Mouse (Mus musculus): ENCODE measurements around the gene Phf14. TPM values are rescaled to one million over a fixed set of nuclear protein-coding genes. Genes with fewer than 3 reads are reported as not detected.

Gene Phf14
- polyA plus RNA-seq, 1 experiment from 2014 or later: 43.3 TPM

DNA sequence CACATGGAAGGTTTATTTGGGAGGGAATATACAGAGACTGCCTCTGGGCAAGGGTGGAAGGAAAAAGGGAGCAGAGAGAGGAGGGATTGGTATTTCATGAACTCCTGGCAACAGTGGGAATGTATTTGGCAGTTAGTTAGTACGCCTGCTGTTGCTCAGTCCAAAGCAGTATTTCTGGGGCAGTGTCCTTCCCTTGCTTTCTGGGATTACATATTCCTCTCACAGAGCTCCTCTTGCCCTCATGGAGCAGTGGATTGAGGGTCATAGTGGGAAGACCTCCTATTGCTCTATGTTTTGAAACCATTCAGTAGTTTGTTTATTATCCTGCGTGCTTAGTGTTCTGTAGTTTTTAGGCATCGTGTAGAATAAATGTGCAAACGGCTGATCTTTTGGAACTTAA is 34.5 kb downstream of the Phf14 start:
- POLR2A ChIA-PET: no interaction called here
- DNase-seq (ENCODE audit: low read depth, low spot score) (no peak), ATAC-seq (no peak)
- no peaks in the 10 kb centered on the region for H3K27me3 ChIP-seq
- CTCF ChIA-PET: no interaction called here
- in situ Hi-C loops (cut with MboI; ENCODE audit: low pct_unique_long_range_greater_than_20kb): no loop called here
- TF ChIP-seq CTCF (IDR thresholded peaks at IDR 0.05): no peak

DNA sequence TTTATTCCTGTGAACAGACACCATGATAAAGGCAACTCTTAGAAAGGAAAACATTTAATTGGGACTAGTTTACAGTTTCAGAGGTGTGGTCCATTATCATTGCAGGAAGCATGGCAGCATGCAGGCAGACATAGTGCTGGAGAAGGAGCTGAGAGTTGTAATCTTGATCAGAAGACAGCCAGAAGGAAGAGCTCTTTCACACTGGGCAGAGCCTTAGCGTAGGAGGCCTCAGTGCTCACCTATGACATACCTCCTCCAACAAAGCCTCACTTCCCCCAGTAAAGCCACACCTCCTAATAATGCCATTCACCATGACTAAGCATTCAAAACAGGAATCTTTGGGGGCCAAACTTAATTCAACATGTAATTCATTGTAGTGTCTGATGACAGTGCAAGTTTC is 40.5 kb downstream of the Phf14 start:
- POLR2A ChIA-PET: no interaction called here

DNA sequence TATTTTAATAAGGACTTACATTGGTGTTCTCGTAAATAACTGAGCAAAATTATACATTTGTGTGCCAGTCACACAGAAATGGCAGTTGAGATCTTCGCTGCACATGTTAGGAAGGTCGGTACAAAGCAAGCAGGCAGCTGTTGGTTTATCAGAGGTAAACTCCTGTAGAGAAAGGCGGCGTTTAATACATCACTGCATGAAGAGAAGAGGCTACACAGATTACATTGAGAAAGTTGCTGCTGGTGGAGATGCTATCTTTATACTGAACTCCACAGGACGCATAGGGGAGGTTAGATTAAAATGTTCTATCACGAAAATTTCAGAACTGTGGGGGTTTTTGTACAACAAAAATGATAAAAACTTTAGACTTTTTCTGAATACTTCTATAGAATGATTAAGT is 52.6 kb downstream of the Phf14 start:
- ChIA-PET POLR2A (no interaction called here), CTCF (interaction anchor here (1.3 kb wide), 1 partner anchor 15 kb away, joined by 3 read pairs; no protein-coding TSS in a partner anchor)
- ATAC-seq: no peak
- no peak for DNase-seq (ENCODE audit: low read depth, low spot score)
- no peaks in the 10 kb centered on the region for H3K27me3 ChIP-seq
- in situ Hi-C loops (cut with MboI; ENCODE audit: low pct_unique_long_range_greater_than_20kb): no loop called here
- no peak for TF ChIP-seq CTCF (IDR thresholded peaks at IDR 0.05)

More for the DNA sequence above, 40.5 kb downstream of the Phf14 start:
- CTCF ChIA-PET: interaction anchor here (1.5 kb wide), 1 partner anchor 24 kb away, joined by 3 read pairs; no protein-coding TSS in a partner anchor
- DNase-seq (ENCODE audit: low read depth, low spot score): no peak
- in situ Hi-C loops (cut with MboI; ENCODE audit: low pct_unique_long_range_greater_than_20kb): no loop called here
- no peak for ATAC-seq
- TF ChIP-seq CTCF (IDR thresholded peaks at IDR 0.05): no peak
- no peaks in the 10 kb centered on the region for H3K27me3 ChIP-seq

DNA sequence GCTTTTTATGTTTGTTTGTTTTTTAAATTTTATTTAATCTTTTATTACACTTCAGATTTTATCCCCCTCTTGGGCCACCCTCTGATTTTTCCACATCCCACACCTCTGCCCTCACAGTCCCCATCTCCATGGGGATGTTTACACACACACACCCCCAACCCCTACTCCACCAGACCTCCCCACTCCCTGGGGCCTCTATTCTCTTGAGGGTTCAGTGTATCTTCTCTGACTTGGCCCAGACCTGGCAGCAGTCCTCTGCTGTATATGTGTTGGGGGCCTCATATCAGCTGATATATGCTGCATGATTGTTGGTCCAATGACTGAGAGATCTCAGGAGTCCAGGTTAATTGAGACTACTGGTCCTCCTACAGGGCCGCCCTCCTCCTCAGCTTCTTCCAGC is 86.2 kb downstream of the Phf14 start:
- H3K27me3 ChIP-seq: no peaks in the 10 kb centered on the region
- in situ Hi-C loops (cut with MboI; ENCODE audit: low pct_unique_long_range_greater_than_20kb): no loop called here
- no peak for DNase-seq (ENCODE audit: low read depth, low spot score)
- ATAC-seq: no peak
- ChIA-PET POLR2A (no interaction called here), CTCF (no interaction called here)
- TF ChIP-seq CTCF (IDR thresholded peaks at IDR 0.05): no peak

DNA sequence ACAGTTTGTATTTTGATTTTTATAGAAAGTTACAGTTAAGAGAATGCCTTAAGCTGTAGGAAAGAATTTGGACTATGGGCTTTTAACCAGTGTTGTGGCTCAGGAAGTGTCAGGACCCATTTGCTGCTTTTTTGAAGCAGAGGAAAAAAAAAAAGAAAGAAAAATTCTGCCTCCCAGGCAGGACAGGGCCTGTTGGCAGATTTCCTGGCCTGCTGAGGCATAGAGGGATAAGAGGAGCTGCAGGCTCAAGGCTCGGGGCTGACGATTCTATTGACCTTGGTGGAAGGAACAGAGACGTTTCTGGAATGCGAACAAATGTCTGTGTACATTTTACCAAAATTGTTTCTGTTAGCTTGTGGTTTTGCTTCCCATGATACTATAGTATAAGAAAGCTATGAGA is 91.0 kb downstream of the Phf14 start:
- ChIA-PET POLR2A (interaction anchor here (0.8 kb wide), 1 partner anchor 15 kb away, joined by 5 read pairs; no protein-coding TSS in a partner anchor), CTCF (interaction anchor here (1.0 kb wide), 1 partner anchor 13 kb away, joined by 6 read pairs; no protein-coding TSS in a partner anchor)
- in situ Hi-C loops (cut with MboI; ENCODE audit: low pct_unique_long_range_greater_than_20kb): no loop called here
- DNase-seq (ENCODE audit: low read depth, low spot score) (no peak), ATAC-seq (peak; percentile 66)
- no peaks in the 10 kb centered on the region for H3K27me3 ChIP-seq
- no peak for TF ChIP-seq CTCF (IDR thresholded peaks at IDR 0.05)

DNA sequence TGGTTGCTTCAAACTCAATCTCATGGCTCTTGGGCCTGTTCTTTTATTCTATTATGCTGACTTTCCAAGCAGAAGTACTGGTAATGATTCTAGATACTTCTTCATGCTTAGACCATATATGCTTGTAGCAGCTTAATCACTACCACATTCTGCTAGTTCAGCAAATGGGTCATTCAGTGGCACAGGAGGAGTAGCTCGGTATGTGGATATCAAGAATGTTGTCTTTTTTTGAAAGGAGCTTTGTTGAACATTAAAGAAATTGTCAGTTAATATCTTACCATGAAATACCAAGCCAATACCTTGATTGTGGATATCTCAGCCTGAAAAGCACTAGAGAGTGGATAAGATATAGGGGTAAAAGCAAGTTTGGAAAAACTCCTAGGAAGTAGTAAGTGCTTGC is 91.9 kb downstream of the Phf14 start:
- POLR2A ChIA-PET: no interaction called here
- no peak for DNase-seq (ENCODE audit: low read depth, low spot score)
- in situ Hi-C loops (cut with MboI; ENCODE audit: low pct_unique_long_range_greater_than_20kb): no loop called here
- no peak for ATAC-seq
- H3K27me3 ChIP-seq: no peaks in the 10 kb centered on the region
- CTCF ChIA-PET: interaction anchor here (1.2 kb wide), 1 partner anchor 14 kb away, joined by 4 read pairs; no protein-coding TSS in a partner anchor
- no peak for TF ChIP-seq CTCF (IDR thresholded peaks at IDR 0.05)

DNA sequence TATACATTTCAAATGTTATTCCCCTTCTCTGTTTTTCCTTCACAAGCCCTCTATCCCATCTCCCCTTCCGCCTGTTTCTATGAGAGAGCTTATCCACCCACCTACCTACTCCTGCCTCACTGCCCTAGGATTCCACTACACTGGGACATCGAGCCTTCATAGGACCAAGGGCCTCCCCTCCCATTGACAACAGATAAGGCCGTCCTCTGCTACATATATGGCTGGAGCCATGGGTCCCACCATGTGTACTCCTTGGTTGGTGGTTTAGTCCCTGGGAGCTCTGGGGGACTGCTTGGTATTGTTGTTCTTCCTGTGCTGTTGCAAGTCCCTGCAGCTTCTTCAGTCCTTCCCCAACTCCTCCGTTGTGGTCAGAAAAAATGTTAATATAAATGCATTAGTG is 97.8 kb downstream of the Phf14 start:
- no peak for TF ChIP-seq CTCF (IDR thresholded peaks at IDR 0.05)
- in situ Hi-C loops (cut with MboI; ENCODE audit: low pct_unique_long_range_greater_than_20kb): no loop called here
- no peak for DNase-seq (ENCODE audit: low read depth, low spot score)
- ATAC-seq: no peak
- POLR2A ChIA-PET: no interaction called here
- no peaks in the 10 kb centered on the region for H3K27me3 ChIP-seq
- CTCF ChIA-PET: interaction anchor here (0.9 to 1.3 kb wide), 2 partner anchors 9 to 11 kb away, joined by 3 to 4 read pairs; no protein-coding TSS in a partner anchor

DNA sequence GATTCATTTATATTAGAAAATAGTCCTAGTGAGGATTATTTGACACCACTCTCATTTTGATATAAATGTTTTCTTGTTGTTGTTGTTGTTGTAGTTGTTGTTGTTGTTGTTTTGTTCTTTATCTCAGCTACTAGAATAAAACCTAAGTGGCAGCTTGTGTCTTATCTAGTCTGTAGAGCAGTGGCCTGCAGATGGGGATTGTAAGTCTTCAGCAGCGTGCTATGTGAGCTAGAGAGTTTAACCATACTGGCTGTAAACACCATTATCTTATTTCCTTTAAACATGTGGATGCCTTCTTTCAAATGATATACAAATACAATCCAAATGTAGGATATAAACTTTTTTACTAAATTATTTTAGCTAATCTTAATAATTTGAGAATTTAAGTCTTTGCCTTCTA is 98.4 kb downstream of the Phf14 start:
- ChIA-PET POLR2A (no interaction called here), CTCF (interaction anchor here (0.9 to 1.3 kb wide), 2 partner anchors 8 to 11 kb away, joined by 3 to 4 read pairs; no protein-coding TSS in a partner anchor)
- ATAC-seq (no peak), DNase-seq (ENCODE audit: low read depth, low spot score) (no peak)
- TF ChIP-seq CTCF (IDR thresholded peaks at IDR 0.05): no peak
- in situ Hi-C loops (cut with MboI; ENCODE audit: low pct_unique_long_range_greater_than_20kb): no loop called here
- H3K27me3 ChIP-seq: no peaks in the 10 kb centered on the region

DNA sequence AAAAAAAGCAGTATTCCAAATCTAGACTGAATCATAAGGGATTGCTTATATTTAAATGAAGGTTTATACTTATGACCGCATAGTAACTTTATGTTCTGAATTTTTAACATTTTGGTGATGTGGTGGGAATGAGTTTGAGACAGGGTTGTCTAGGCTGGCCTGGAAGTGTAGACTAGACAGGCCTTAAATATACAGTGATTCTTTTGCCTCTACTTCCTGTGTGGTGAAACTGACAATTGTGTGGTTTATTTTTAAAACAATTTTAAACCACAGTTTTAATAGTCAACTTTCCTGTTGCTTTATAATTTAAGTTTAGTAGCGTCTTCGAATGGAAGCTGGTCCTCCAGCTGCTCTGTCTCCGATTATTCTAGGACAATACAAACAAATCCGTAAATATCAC is 104.5 kb downstream of the Phf14 start:
- no peak for TF ChIP-seq CTCF (IDR thresholded peaks at IDR 0.05)
- no peaks in the 10 kb centered on the region for H3K27me3 ChIP-seq
- in situ Hi-C loops (cut with MboI; ENCODE audit: low pct_unique_long_range_greater_than_20kb): no loop called here
- ChIA-PET POLR2A (no interaction called here), CTCF (interaction anchor here (1.4 to 2.3 kb wide), 2 partner anchors 14 to 17 kb away, joined by 4 to 6 read pairs; no protein-coding TSS in a partner anchor)
- ATAC-seq: no peak
- no peak for DNase-seq (ENCODE audit: low read depth, low spot score)

DNA sequence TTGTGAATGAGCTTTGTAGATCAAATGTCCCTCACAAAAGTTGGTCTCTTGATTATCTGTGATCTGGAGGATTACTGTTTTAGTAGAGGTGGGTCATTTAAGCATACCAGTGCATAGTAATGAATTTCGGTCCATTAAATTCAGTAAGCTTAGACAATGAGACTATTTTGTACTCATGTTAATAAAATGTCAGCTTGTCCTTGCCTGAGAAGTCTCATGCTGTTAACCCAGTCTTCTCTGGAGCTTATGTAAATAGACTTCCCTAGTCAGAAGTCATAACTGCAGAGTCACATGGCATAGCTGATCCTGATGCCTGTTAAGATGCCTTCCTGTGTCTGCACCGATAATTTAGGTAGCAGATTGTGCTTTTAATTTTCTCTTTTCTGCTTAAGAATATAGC is 106.4 kb downstream of the Phf14 start:
- CTCF ChIA-PET: interaction anchor here (1.4 to 1.5 kb wide), 2 partner anchors 8 to 40 kb away, joined by 3 read pairs; no protein-coding TSS in a partner anchor
- ATAC-seq (peak; percentile 74), DNase-seq (ENCODE audit: low read depth, low spot score) (no peak)
- in situ Hi-C loops (cut with MboI; ENCODE audit: low pct_unique_long_range_greater_than_20kb): no loop called here
- no peak for TF ChIP-seq CTCF (IDR thresholded peaks at IDR 0.05)
- no peaks in the 10 kb centered on the region for H3K27me3 ChIP-seq
- POLR2A ChIA-PET: interaction anchor here (1.2 kb wide), 1 partner anchor 15 kb away, joined by 5 read pairs; no protein-coding TSS in a partner anchor

DNA sequence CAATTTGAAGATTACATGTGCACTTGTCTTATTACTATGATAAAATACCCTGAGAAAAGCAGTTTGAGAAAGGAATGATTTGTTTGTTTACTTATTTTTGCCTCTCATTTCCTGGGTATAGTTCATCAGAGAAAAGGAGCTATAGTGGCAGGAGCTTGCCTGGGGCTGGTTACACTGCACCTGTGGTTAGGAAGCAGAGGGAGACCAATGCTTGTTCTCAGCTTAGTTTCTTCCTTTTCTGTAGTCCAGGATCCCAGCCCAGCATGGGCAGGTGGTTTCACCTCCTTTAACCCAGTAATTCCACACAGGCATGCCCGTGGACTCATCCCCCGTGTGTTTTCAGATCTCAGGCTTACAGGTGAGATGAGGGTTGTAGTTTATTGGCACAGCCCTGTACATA is 107.1 kb downstream of the Phf14 start:
- H3K27me3 ChIP-seq: no peaks in the 10 kb centered on the region
- TF ChIP-seq CTCF (IDR thresholded peaks at IDR 0.05): no peak
- in situ Hi-C loops (cut with MboI; ENCODE audit: low pct_unique_long_range_greater_than_20kb): no loop called here
- DNase-seq (ENCODE audit: low read depth, low spot score) (no peak), ATAC-seq (no peak)
- CTCF ChIA-PET: interaction anchor here (1.5 kb wide), 1 partner anchor 9 kb away, joined by 3 read pairs; no protein-coding TSS in a partner anchor
- POLR2A ChIA-PET: interaction anchor here (0.6 kb wide), 1 partner anchor 79 kb away, joined by 3 read pairs; no protein-coding TSS in a partner anchor

DNA sequence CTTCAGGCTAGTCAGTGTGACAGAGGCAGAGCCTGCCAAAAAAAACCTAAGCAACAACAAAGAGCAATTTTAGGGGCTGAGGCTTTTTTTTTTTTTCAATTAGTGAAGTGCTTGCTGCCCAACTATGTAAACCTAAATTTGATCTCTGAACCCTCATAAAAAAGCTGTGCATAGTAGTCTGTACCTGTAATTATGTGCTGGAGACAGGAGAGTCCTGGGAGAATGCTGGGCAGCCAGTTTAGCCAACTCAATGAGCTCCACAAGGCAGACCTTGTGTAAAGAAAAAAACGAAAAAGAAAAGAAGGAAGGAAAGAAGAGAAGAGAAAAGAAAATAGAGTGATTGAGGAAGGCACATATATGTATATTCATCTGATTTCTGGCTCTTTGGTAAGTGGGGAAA is 112.1 kb downstream of the Phf14 start:
- no peaks in the 10 kb centered on the region for H3K27me3 ChIP-seq
- ATAC-seq: no peak
- TF ChIP-seq CTCF (IDR thresholded peaks at IDR 0.05): no peak
- in situ Hi-C loops (cut with MboI; ENCODE audit: low pct_unique_long_range_greater_than_20kb): no loop called here
- CTCF ChIA-PET: interaction anchor here (0.7 to 1.4 kb wide), 2 partner anchors 16 to 19 kb away, joined by 3 read pairs; no protein-coding TSS in a partner anchor
- POLR2A ChIA-PET: no interaction called here
- no peak for DNase-seq (ENCODE audit: low read depth, low spot score)
